Mouse (Mus musculus) heart, adult 2 months (tissue): Measurements from ENCODE around the gene Morn2. TPM values are rescaled to one million over a fixed set of nuclear protein-coding genes. Genes with fewer than 3 reads are reported as not detected.
A peak's percentile ranks its signal among the peaks of the same experiment; 100 is the strongest.

ENCODE experiments used
- DNase-seq, 2 experiments: peaks; one replicate each; pipeline ENCODE4 v3.0.0; 2021
- H3K27ac ChIP-seq: fragments of 200-600 bp; 2 replicates; pipeline ENCODE4 v1.8.1; 2022
- H3K27me3 ChIP-seq: fragments of 200-500 bp; 2 replicates; pipeline ENCODE4 v1.6.1; 2012; ENCODE audit warnings: mild to moderate bottlenecking, low read length, inconsistent platforms, mixed read lengths; ENCODE audit not compliant: control insufficient read depth, insufficient read depth
- H3K36me3 ChIP-seq: fragments of 200-500 bp; 2 replicates; pipeline ENCODE4 v1.6.1; 2012; ENCODE audit warnings: low read length, inconsistent platforms; ENCODE audit not compliant: control insufficient read depth, insufficient read depth
- H3K4me1 ChIP-seq: fragments of 200-500 bp; 2 replicates; pipeline ENCODE4 v1.6.1; 2011; ENCODE audit warnings: low read length; ENCODE audit not compliant: control insufficient read depth, insufficient read depth
- H3K4me3 ChIP-seq: fragments of 200-600 bp; 2 replicates; pipeline ENCODE4 v1.8.1; 2022
- H3K79me2 ChIP-seq: fragments of 200-500 bp; replicated peaks from 2 replicates; pipeline ENCODE4 v1.6.1; 2012; ENCODE audit warnings: mild to moderate bottlenecking, inconsistent platforms, low read length, moderate library complexity, mixed read lengths; ENCODE audit not compliant: control insufficient read depth, insufficient read depth
- H3K9ac ChIP-seq: fragments of 200-500 bp; 2 replicates; pipeline ENCODE4 v1.6.1; 2012; ENCODE audit warnings: low read depth, mild to moderate bottlenecking, control low read depth, inconsistent platforms, low read length, mixed read lengths
- CTCF ChIP-seq: fragments of 200-600 bp; IDR thresholded peaks from 2 replicates; pipeline ENCODE4 v1.8.1; 2022; ENCODE audit warnings: antibody characterized with exemption, mild to moderate bottlenecking, moderate library complexity
- EP300 ChIP-seq: fragments of 200-500 bp; IDR thresholded peaks from 2 replicates; pipeline ENCODE4 v1.6.1; 2011; ENCODE audit warnings: low read depth, low read length, control low read depth; ENCODE audit not compliant: insufficient read depth
- POLR2A ChIP-seq: fragments of 200-500 bp; IDR thresholded peaks from 2 replicates; pipeline ENCODE4 v1.6.1; 2011; ENCODE audit warnings: mild to moderate bottlenecking, low read depth, low read length, control low read depth; ENCODE audit not compliant: insufficient read depth
- WGBS: fragments of 180-500 bp; shearing (Covaris S2); methylation state at CpG from one replicate; pipeline ENCODE4 v1.1.7; 2018; 5-methylcytosine and 5-hydroxymethylcytosine counted together
- intact Hi-C: fragments of 180-260 bp; cut with DNase I; formaldehyde crosslinking; loops from one replicate; pipeline ENCODE4 v1.15.1; 2025
- long read RNA-seq: library from polyadenylated mRNA; stranded (forward); transcript quantifications from one replicate; pipeline ENCODE4 v2.0.0, GENCODE M21; 2021
- polyA plus RNA-seq: library from polyadenylated mRNA; depleted of rRNA; stranded (reverse); fragments of >200 nt; gene quantifications from 2 replicates; pipeline ENCODE4 v1.2.3, GENCODE M21; 2012; rRNA removed
- total RNA-seq, 2 experiments: library from RNA; stranded (reverse); gene quantifications; 2 replicates each; pipeline ENCODE4 v1.2.3; 2021

Gene Morn2
- total RNA-seq (10 to 100 TPM; 15.4 to 15.6 TPM), polyA plus RNA-seq (9.1 and 9.5 TPM in 2 replicates)
- long read RNA-seq, transcript Morn2-202 (5 exons, 656 nt): major isoform, 9 of 11 reads
- long read RNA-seq, partial matches to known transcripts: 1 of 11 reads
- long read RNA-seq, other reads (novel, unspliced or antisense): 1 of 11 reads

DNA sequence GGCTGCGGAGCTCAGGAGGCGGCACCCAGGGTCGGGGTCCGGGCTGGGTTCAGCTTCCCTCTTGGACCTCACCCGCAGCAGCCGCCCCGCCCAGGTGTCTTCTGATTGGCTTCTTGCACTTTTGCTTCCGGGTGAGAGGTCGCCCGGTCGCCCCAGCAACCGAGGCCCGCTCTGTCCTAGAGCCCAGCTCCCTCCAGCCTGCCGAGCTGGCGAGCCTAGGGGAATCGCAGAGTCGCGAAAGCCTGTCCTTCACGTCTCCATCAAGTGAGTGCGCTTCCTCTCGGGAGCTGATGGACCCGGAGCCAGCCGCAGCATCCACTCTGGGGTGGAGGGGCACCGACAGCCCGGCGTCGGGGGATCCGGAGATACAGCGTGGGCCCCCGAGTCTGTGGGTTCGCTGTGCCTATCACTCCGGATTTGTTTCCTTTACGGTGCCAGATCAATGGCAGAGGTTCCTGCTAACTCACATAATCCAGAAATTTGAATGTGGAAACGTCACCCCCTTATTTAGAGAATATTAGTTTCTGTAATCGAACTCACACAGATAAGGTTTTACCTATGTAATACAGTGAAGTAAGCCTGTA is at the start of gene Morn2, which contains the start of gene Dhx57:
Gene Morn2 (plus strand): TSS at position 130 of the 584 bp plus-strand sequence.
Gene Dhx57 (minus strand): TSS at position 403 of the 584 bp plus-strand sequence.
- Histone ChIP-seq H3K79me2 (peaks cover 2% of the 10 kb centered on the region), H3K4me3 (peak within 1 kb of the TSS; percentile 100), H3K27me3 (no peaks in the 10 kb centered on the region), H3K4me1 (no peaks in the 10 kb centered on the region; the same call in 1 of the 2 replicates), H3K36me3 (no peaks in the 10 kb centered on the region), H3K9ac (peak within 1 kb of the TSS; percentile 93), H3K27ac (peak within 1 kb of the TSS; percentile 88)
- no peak for TF ChIP-seq EP300
- 0 out of 2 replicates have a peak, but pooled peaks have one; percentile 64 for TF ChIP-seq POLR2A
- DNase-seq: peak; percentile 98 to 99
- intact Hi-C loops: loop anchor here (2.0 to 5.0 kb wide), 2 partner anchors 82 to 271 kb away; partner anchors contain the start of gene Gm10190
- under 1% methylated on average over 35 of the region's 35 CpGs for WGBS

GRCm38 (mm10) chr17:80241594-80241993 is 48.4 kb upstream of the Morn2 start:
- Histone ChIP-seq H3K27me3 (no peaks in the 10 kb centered on the region), H3K4me3 (no peak overlapping the region), H3K27ac (no peak overlapping the region), H3K36me3 (no peaks in the 10 kb centered on the region), H3K4me1 (no peaks in the 10 kb centered on the region), H3K79me2 (no peaks in the 10 kb centered on the region), H3K9ac (no peak overlapping the region)
- no peak for DNase-seq
- no peak for TF ChIP-seq CTCF
- TF ChIP-seq POLR2A: no peak
- no peak for TF ChIP-seq EP300
- intact Hi-C loops: no loop called here
- WGBS: 91% methylated on average over 9 of the region's 9 CpGs

- no peaks in the 10 kb centered on the region for H3K79me2 ChIP-seq
- no peaks in the 10 kb centered on the region for H3K27me3 ChIP-seq
- 70% methylated on average over 13 of the region's 13 CpGs for WGBS
- intact Hi-C loops: no loop called here
- no peak overlapping the region for H3K27ac ChIP-seq
- H3K4me1 ChIP-seq: no peaks in the 10 kb centered on the region
- no peaks in the 10 kb centered on the region for H3K36me3 ChIP-seq
- DNase-seq: no peak
- H3K4me3 ChIP-seq: no peak overlapping the region
- TF ChIP-seq CTCF (no peak), EP300 (no peak), POLR2A (no peak)
- no peak overlapping the region for H3K9ac ChIP-seq
These were observed 46.9 kb upstream of the Morn2 start for GRCm38 (mm10) chr17:80243116-80243515.

- H3K4me3 ChIP-seq: no peak overlapping the region
- peak in 1 of 2 experiments; percentile 37 for DNase-seq
- H3K27ac ChIP-seq: peak overlapping the region; percentile 38; the same call in 1 of the 2 replicates
- intact Hi-C loops: no loop called here
- H3K27me3 ChIP-seq: no peaks in the 10 kb centered on the region
- peaks cover 15% of the 10 kb centered on the region for H3K36me3 ChIP-seq
- 0 out of 2 replicates have a peak overlapping the region, but pooled peaks have one; percentile 3 for H3K9ac ChIP-seq
- WGBS: 45% methylated on average over 13 of the region's 13 CpGs
- TF ChIP-seq POLR2A (no peak), EP300 (no peak), CTCF (no peak)
- peaks cover 17% of the 10 kb centered on the region for H3K4me1 ChIP-seq
- H3K79me2 ChIP-seq: no peaks in the 10 kb centered on the region
These were observed 37.1 kb upstream of the Morn2 start for GRCm38 (mm10) chr17:80252757-80253525.

DNA sequence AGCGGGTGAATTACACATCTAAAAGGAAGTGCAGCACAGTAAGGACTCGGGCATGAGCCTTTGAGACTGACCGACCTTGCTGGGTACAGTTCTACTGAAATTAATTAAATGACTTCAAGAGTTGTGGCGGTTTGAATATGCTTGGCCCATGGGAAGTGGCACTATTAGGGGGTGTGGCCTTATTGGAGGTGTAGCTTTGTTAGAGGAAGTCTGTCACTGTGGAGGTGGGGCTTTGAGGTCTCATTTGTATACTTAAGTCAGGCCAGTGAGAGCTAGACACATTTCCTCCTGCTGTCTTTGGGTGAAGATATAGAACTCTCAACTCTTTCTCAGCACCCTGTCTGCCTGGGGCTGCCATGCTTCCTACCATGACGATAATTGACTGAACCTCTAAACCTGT is 35.6 kb upstream of the Morn2 start:
- H3K4me1 ChIP-seq: peaks cover 17% of the 10 kb centered on the region
- H3K27ac ChIP-seq: peak overlapping the region; percentile 85
- H3K9ac ChIP-seq: no peak overlapping the region
- WGBS: 91% methylated on average over 5 of the region's 5 CpGs
- H3K79me2 ChIP-seq: no peaks in the 10 kb centered on the region
- intact Hi-C loops: no loop called here
- peaks cover 15% of the 10 kb centered on the region for H3K36me3 ChIP-seq
- no peak for DNase-seq
- no peaks in the 10 kb centered on the region for H3K27me3 ChIP-seq
- TF ChIP-seq EP300: no peak
- no peak overlapping the region for H3K4me3 ChIP-seq
